Mouse (Mus musculus) embryo, embryonic 11.5 days (tissue): ENCODE data around the gene Duoxa2.

ENCODE experiments used
- DNase-seq: peaks from one replicate; pipeline ENCODE4 v3.0.0-alpha.2; 2012; ENCODE audit warnings: low read depth, low spot score

Duoxa2 gene

GRCm38 (mm10) chr2:122351931-122352329, 53.2 kb downstream of the Duoxa2 start:
- DNase-seq, result no peak
